Mouse (Mus musculus): ENCODE measurements at regions not wholly inside any gene's neighbourhood (a gene's known extent, or its start where the extent isn't known, plus 50 kb on each side); places are given as distances from the start of the nearest gene placed in this dataset.
A peak's percentile ranks its signal among the peaks of the same experiment; 100 is the strongest.

DNA sequence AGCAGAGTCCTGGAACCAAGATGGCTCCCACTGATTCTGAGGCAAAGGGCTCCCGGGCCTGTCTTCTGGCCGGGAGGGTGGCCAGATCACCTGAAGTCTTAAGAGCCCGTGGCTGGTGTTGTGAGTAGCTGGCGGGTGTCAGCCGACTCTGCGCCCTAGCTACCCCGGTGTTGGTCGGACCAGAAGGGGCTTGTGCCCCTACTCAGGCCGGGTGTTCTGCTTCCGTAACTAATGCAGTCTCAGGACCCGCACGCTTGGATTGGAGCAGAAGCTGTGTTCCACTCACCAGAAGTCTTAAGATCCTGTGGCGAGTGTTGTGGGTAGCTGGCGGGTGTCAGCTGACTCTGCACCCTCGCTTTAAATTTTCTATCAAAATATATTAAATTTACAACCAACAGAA, 1285.3 kb upstream of the Cdh9 start:
- DNase-seq (ENCODE audit: low spot score): no peak

DNA sequence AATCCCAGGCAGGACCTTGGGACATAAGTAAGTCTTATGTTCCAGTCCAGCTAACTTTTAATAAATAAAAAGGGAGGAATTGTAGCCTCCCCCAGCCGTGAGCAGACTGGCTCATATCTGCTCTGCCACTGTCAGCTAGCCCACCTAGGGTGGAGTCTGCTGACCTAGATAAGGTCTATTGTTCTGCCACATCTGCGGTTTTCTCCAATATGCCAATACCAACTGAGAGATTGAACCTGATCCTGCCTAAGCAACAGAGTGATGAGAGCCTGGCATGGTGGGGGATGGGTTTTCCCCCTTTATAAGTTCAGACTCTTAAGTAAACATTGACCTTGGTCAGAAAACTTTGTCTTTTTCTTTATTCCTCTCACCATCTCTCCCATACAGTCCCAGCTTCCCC, 1250.9 kb upstream of the Cdh9 start:
- DNase-seq (ENCODE audit: low spot score): no peak

DNA sequence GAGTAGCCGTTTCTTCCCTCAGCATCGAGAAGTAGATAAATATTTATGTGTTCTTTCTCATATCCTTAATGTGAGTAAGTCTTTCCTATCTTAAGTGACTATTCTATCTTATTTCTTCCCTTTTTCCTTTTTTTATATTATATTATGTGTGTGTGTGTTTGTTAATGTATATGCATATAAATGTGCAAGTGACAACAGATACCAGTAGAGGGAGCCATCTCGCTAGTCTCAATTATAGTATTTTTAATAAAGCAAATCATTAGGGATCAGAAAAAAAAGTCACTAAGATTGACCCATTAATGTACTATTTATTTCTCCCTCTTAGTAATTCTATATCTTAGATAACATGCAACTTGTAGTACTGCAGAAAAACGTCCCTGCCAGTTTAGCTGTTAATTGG, 1228.3 kb upstream of the Cdh9 start:
- DNase-seq (ENCODE audit: low spot score): no peak

DNA sequence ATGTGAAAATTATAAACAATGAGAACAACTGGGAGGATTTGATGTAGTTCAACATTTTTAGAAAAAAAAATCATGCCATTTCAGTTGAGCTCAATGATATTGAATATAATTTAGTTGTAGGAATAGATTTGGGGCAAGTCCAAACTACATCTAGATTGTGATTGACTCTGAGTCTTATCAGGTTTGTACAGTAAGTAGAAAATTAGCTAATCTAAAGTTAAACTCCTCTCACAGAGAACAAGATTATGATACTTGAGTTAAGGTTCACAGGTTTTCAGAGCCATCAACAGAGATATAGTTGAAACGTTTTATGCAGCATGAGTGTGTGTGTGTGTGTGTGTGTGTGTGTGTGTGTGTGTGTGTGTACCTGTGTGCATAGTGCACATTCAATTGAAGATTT, 1189.6 kb upstream of the Cdh9 start:
- no peak for DNase-seq (ENCODE audit: low spot score)

DNA sequence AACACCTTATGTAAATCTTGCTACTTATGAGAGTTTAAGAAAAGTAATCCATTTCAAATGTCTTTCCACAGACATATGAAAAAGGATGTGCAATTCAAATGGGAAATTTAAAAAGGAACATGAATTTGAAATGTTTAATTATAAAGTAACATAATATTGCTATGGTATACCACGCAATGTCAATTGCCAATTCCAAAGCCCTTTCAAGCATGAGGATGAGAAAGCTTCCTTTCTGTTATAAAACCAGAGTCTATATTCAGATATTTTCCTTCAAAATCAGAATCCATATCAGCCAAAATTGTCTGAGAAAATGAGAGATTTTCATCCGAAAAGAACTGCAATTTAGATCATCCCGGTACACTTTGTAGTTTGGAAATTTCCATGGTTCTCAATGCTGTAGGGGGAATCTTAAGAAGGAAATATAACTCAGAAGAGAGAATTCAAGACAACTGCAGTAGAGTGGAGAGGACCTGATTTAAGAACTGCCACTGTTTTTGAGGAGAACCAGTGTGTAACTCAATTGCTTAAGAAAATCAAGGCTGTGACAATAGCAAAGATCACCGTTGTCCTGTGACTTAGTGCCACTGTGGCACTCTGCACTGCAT, 1169.3 kb upstream of the Cdh9 start:
- no peak for DNase-seq (ENCODE audit: low spot score)

DNA sequence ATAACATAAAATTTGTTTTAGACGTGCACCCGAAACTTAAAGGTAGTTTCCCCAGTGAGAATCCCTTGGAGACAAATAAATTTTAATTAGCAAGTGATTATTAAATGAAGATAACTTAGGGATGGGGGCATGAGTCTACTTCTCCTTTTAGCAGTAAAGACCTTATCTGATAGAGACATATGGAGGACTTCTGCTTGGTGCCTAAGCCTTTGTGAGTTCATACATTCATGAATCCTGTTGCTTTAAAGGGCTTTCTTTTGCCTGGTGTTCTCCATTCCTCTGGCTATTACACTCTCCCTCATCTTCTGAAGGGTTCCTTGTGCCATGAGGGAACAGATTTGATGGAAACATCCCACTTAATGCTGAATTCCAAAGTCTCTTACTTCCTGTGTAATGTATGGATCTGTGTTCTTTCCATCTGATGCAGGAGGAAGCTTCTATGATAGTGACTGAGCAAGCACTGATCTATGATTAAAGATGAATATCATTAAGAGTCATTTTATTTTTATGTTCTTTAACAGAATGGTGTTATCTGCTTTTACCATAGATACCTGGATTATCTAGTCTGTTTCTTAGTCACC, 1146.2 kb upstream of the Cdh9 start:
- DNase-seq (ENCODE audit: low spot score): no peak

DNA sequence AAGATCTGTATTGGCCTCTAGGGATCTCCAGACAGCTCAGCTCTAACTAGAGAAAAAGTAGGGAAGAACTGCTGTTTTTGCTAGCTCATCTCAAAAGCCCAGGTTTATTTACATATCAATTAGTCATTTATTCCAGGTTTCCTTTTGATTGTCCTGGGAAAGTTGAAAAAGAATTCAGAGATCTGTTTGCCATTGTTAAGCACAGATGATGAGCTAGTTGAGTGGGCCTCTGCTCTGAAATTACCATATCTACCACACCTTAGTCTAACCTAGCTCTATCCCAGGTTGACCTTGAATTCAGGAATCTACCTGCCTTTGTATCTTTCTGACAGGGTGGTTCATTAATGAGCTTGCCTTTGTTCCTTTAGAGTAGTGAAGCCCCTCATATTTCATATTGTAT, 1110.6 kb upstream of the Cdh9 start:
- DNase-seq (ENCODE audit: low spot score): no peak

DNA sequence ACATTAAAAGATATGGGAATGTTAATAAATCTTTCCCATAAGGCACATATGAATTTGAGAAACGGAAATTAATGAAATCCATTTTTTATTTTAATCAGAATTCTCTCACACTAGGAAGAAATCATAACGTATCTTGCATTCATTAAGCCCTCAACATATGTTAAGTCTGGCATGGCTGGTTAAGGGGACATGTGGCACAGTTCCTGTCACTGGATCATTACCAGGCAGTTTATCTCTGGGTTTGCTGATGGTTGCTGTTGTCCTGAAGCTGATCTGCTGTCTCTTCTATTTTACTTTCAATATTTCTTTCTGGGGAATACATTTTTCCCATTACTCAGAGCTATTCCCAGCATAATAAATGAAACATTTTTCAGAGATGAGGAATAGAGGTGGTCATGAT, 1099.3 kb upstream of the Cdh9 start:
- no peak for DNase-seq (ENCODE audit: low spot score)

DNA sequence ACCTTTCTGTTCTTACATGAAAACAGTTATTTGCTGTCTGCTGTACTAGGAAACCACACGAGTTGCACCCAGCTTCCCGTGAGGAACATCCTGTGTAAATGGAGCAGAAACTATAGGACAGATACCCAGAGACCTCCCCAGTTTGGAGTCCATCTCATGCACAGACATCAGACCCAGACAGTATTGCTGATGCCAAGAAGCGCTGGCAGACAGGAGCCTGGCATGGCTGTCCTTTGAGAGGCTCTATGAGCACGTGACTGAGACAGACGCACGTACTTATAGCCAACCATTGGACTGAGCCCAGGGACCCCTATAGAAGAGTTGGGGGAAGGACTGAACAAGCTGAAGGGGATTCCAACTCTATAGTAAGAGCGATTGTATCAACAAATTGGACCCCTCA, 1098.3 kb upstream of the Cdh9 start:
- no peak for DNase-seq (ENCODE audit: low spot score)

DNA sequence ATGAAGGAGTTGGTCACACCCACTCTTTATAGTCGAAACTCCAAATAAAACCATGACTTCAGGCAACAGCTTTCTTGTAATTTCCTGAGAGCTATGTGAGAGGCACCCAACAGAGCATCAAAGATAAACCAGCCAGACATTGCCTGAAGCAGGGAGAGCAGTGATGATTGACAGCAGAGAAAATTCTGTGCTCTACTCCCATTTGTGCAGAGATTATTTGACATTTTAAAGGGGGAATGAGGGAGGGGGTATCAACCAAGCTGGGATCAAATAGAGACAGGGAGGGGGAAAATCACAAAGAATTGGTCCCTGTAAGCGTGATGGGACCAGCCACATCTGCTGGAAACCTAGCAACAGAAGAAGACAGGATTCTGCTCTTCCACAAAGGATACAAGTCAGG, 1091.4 kb upstream of the Cdh9 start:
- no peak for DNase-seq (ENCODE audit: low spot score)

DNA sequence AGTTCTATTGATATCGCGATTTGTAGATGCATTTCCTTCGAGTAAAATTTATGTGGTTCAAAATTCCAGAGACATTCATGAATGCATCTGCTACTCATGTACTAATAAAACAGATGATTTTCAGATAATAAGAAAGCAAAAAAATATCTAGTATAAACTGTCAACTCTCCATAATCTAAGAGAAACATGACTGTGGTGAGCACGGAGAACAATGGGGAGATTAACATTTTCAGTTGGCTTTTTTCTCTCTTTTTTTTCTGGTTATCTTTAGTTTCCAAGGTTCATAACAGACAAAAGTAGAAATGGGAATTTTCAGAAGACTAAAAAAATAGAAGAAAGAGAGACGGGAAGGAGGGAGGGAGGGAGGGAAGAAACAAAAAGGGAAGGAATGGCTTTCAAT, 1079.8 kb upstream of the Cdh9 start:
- no peak for DNase-seq (ENCODE audit: low spot score)

DNA sequence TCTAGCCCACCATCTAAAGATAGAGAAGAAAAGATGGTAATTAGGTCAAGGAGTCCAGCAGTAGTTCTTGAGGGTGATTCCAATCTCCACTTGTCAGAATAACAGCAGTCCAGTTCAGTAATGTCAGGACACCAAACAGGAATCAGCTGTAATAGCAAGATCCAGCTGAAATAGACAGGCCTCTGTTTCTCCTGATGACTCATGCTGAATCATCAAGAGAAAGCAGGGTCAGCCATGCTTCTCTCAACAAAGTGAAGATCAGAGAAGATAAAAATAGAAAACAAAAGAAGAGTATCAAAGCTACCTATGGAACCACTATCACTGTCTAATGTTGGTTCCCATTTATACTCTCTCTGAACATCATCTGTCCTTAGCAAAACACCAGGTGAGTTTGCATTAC, 1061.8 kb upstream of the Cdh9 start:
- no peak for DNase-seq (ENCODE audit: low spot score)

DNA sequence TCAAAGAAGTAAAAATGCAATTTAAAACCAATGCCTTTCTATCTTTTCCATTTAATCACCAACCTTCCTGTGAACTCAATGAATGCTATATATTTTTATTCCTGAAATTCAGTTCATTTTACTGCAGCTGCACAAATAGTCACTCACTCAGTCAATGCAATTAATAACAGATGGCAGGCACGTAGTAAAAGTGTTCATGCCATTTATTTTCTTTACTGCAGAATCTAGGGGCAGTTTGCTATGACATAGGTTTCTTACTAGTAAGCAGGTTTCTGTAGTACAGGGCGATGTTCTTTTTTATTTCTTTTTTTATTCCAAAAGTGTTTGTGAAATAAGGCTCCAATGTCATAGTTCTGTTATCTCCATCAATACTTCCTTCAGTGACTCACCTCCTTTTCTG, 1035.8 kb upstream of the Cdh9 start:
- DNase-seq (ENCODE audit: low spot score): peak; percentile 7

DNA sequence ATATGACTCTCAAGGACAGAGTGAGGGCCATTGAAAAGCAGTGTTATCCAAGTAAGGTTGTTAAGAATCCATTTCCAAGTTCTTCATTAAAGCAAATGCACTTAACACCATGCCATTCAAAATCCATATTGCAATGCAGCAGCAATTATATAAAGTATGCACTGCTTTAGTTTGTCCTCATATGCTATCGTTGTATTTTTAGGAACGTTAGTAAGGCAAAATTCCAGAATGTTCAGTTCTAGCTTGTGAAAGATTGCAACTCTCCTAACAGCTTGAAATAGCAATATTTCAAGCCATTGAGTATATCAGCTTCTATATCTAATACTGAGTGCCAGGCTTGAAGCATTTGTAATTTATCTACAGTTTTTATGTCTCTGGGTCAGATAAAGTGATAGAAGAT, 1011.9 kb upstream of the Cdh9 start:
- no peak for DNase-seq (ENCODE audit: low spot score)

DNA sequence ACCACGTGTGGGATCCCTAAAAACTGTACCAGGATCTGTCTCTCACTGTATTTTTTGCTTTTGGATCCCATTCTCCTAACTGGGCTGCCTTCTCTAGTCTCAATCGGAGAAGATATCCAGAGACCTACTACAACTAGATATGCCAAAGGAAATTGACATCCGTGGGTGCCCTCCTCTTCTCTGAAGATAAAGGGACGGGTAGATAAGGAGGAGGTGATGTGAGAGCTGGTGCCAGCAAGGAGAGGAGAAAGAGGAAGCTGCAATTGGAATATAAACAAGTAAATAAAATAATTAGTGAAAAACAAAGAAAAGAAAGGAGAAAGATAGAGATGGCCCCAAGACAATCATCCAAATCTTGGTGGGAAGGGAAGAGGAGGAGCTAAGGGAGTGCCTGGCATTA, 986.6 kb upstream of the Cdh9 start:
- DNase-seq (ENCODE audit: low spot score): no peak

DNA sequence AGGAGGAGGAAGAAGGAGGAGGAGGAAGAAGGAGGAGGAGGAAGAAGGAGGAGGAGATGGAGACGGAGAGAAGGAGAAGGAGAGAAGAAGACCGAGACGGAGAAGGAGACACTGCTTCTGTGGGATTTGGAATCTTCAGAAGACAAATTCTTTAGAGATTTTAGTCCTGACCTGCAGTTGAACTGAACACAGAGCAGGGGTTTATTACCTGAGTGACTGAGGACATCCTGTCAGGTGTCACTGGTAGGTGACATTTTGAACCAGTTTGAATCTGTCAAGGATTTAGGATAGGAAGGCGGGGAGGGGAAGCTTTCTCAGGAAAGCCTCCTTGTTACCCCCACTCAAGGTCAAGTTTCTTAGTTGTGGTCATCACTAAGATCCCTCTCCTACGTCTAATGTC, 985.5 kb upstream of the Cdh9 start:
- DNase-seq (ENCODE audit: low spot score): peak; percentile 2

Measured in embryo, embryonic 10.5 days (tissue).